Mouse (Mus musculus) embryonic facial prominence, embryonic 11.5 days (tissue): ENCODE data around the gene Pcp4l1. TPM values are rescaled to one million over a fixed set of nuclear protein-coding genes. Genes with fewer than 3 reads are reported as not detected.
"Not testable (repeated sequence)": the region's sequence is repeated elsewhere in the genome, so short reads cannot be mapped to it uniquely, and the experiment has no call there.

Experiments used
- ATAC-seq: fragments of 200-750 bp; cut with Nextera tagmentation; replicated peaks from 2 replicates; pipeline ENCODE4 v1.8.0; 2017; ENCODE audit warnings: low read depth; ENCODE audit not compliant: insufficient number of reproducible peaks, low FRiP score, low TSS enrichment
- DNase-seq: peaks from one replicate; pipeline ENCODE4 v3.0.0-alpha.2; 2015; ENCODE audit warnings: low spot score
- H3K27ac ChIP-seq: fragments of 300-500 bp; sonication (generic); replicated peaks from 2 replicates; pipeline ENCODE4 v1.5.1; 2014; ENCODE audit warnings: mild to moderate bottlenecking, low read depth, low read length, control low read depth
- H3K27me3 ChIP-seq: fragments of 300-500 bp; sonication (generic); 2 replicates; pipeline ENCODE4 v1.6.1; 2014; ENCODE audit warnings: mild to moderate bottlenecking, low read length, moderate library complexity, mixed read lengths; ENCODE audit not compliant: control insufficient read depth, insufficient read depth
- H3K36me3 ChIP-seq: fragments of 300-500 bp; sonication (generic); replicated peaks from 2 replicates; pipeline ENCODE4 v1.6.1; 2014; ENCODE audit warnings: low read depth, mild to moderate bottlenecking, low read length, moderate library complexity, mixed read lengths; ENCODE audit not compliant: control insufficient read depth, insufficient read depth
- H3K4me1 ChIP-seq: fragments of 300-500 bp; sonication (generic); 2 replicates; pipeline ENCODE4 v1.6.1; 2014; ENCODE audit warnings: low read length, mixed read lengths; ENCODE audit not compliant: control insufficient read depth, insufficient read depth
- H3K4me2 ChIP-seq: fragments of 300-500 bp; sonication (generic); 2 replicates; pipeline ENCODE4 v1.6.1; 2014; ENCODE audit warnings: low read depth, mild to moderate bottlenecking, control low read depth, low read length, moderate library complexity
- H3K4me3 ChIP-seq: fragments of 300-500 bp; sonication (generic); 2 replicates; pipeline ENCODE4 v1.5.1; 2014; ENCODE audit warnings: low read depth, low read length, control low read depth
- H3K9ac ChIP-seq: fragments of 300-500 bp; sonication (generic); replicated peaks from 2 replicates; pipeline ENCODE4 v1.6.1; 2014; ENCODE audit warnings: mild to moderate bottlenecking, control low read depth, low read length
- H3K9me3 ChIP-seq: fragments of 300-500 bp; sonication (generic); replicated peaks from 2 replicates; pipeline ENCODE4 v1.6.1; 2016; ENCODE audit warnings: mild to moderate bottlenecking, low read length, inconsistent platforms, mixed read lengths; ENCODE audit not compliant: control insufficient read depth
- WGBS: fragments of 180-500 bp; shearing (Covaris S2); extraction: QIAGEN DNeasy Blood & Tissue Kit; methylation state at CpG from one replicate; pipeline ENCODE4 v1.1.7; 2014; 5-methylcytosine and 5-hydroxymethylcytosine counted together
- polyA plus RNA-seq: library from polyadenylated mRNA; unstranded; fragments of >200 nt; fragmentation: Nextera tagmentation; extraction: Ambion mirVana; gene quantifications from 2 replicates; pipeline ENCODE4 v1.2.1, GENCODE M21; 2014

The Pcp4l1 gene
- polyA plus RNA-seq, result 13.5 and 15.6 TPM in 2 replicates

DNA sequence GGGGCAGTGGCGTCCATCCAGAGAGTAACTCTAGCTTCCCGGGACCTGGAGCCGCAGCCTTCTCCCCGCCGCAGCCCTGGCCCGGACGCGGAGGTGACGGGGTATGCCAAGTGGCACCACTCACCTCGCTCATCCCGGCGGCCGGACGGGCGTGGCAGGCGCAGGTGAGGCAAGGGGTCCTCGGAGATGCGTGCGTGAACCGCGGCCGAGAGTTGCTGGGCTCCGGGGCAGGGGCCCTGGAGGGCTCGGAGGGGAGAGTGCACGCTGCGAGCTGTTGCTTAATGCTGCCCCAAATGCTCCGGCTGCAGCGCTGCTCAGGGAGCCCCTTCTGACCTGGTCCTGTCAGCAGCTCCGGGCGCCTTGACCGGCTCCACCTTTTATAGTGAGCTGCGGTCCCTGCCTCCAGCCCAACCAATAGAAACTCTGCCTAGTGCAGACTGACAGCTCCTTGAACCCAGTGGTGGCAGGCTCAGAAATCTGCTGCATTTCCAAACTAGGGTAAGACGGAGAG is at the start of gene Pcp4l1:
Pcp4l1 (minus strand) TSS at position 382 of the 511 bp plus-strand sequence.
- no peak within 1 kb of the TSS for H3K27ac ChIP-seq
- H3K9me3 ChIP-seq, result no peaks in the 10 kb centered on the region
- DNase-seq (peak; percentile 76), ATAC-seq (peak; percentile 70; the same call in 1 of the 2 replicates)
- H3K4me3 ChIP-seq, result peak within 1 kb of the TSS; percentile 54
- H3K36me3 ChIP-seq, result no peaks in the 10 kb centered on the region
- H3K4me2 ChIP-seq, result peak within 1 kb of the TSS; percentile 97
- H3K27me3 ChIP-seq, result peaks cover 36% of the 10 kb centered on the region
- 0% methylated on average over 33 of the region's 33 CpGs for WGBS
- H3K4me1 ChIP-seq, result peaks cover 7% of the 10 kb centered on the region
- H3K9ac ChIP-seq, result peak within 1 kb of the TSS; percentile 32

- ATAC-seq, result no peak
- DNase-seq, result no peak
- Histone ChIP-seq H3K27ac (no peak overlapping the region), H3K9me3 (no peaks in the 10 kb centered on the region), H3K4me1 (peaks cover 2% of the 10 kb centered on the region; the same call in 1 of the 2 replicates), H3K27me3 (no peaks in the 10 kb centered on the region), H3K36me3 (no peaks in the 10 kb centered on the region; the same call in 1 of the 2 replicates), H3K4me2 (no peak overlapping the region), H3K9ac (no peak overlapping the region), H3K4me3 (no peak overlapping the region)
- WGBS, result 86% methylated on average over 8 of the region's 8 CpGs
Measured at GRCm38 (mm10) chr1:171245353-171245752, 49.3 kb upstream of the Pcp4l1 start.

GRCm38 (mm10) chr1:171241952-171242351 is 45.9 kb upstream of the Pcp4l1 start:
- not testable (repeated sequence) for H3K4me2 ChIP-seq, H3K4me3 ChIP-seq, H3K9me3 ChIP-seq, H3K27me3 ChIP-seq, H3K4me1 ChIP-seq, ATAC-seq, H3K27ac ChIP-seq, H3K9ac ChIP-seq, DNase-seq, H3K36me3 ChIP-seq
- WGBS, result 88% methylated on average over 12 of the region's 12 CpGs

GRCm38 (mm10) chr1:171240911-171241310 is 44.8 kb upstream of the Pcp4l1 start:
- H3K4me2 ChIP-seq, result no peak overlapping the region
- DNase-seq (no peak), ATAC-seq (no peak)
- 85% methylated on average over 10 of the region's 10 CpGs for WGBS
- no peak overlapping the region for H3K27ac ChIP-seq
- H3K36me3 ChIP-seq, result peaks cover 7% of the 10 kb centered on the region; the same call in 1 of the 2 replicates
- H3K4me1 ChIP-seq, result no peaks in the 10 kb centered on the region
- H3K9ac ChIP-seq, result no peak overlapping the region
- H3K27me3 ChIP-seq, result no peaks in the 10 kb centered on the region
- H3K9me3 ChIP-seq, result no peaks in the 10 kb centered on the region
- no peak overlapping the region for H3K4me3 ChIP-seq

DNA sequence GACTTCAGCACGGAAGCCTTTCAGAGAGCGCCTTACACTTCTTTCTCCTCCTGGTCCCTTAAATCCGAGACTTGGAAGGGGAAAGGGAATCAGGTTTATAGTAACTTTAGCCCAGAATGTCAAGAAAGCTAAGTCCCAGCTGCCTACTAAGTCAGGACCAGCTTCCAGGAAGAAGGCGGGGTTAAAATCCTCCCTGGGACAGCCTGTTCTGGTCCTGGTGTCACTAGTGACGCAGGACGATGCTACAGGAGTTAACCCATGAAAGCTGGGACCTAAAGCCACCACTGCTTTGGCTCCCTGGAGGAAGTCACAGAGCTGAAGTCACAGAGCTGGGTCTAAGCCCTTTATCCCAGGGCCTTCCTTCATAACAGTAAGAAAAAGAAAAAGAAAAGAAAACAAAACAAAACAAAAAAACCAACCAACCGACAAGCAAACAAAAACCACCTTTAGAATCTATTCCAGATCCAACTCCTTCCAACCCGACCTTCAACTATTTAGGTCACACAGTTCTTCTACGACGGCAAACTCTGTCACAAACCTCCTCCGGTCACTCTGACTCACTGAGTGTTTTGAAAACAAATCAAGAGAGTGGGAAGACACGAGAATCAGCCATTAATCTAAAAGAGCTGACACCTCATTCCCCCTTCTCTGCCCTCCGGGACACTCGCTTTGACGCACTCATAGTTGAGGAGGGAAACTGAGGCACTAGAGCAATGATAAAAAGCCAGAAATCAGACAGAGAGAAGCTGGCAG is 44.1 kb upstream of the Pcp4l1 start:
- Histone ChIP-seq H3K4me1 (no peaks in the 10 kb centered on the region), H3K9me3 (no peaks in the 10 kb centered on the region), H3K27me3 (no peaks in the 10 kb centered on the region), H3K4me2 (no peak overlapping the region), H3K9ac (no peak overlapping the region), H3K36me3 (peaks cover 12% of the 10 kb centered on the region; the same call in 1 of the 2 replicates), H3K27ac (no peak overlapping the region), H3K4me3 (no peak overlapping the region)
- DNase-seq (no peak), ATAC-seq (no peak)
- WGBS, result 75% methylated on average over 15 of the region's 15 CpGs

- H3K4me2 ChIP-seq, result no peak overlapping the region
- 69% methylated on average over 14 of the region's 14 CpGs for WGBS
- no peaks in the 10 kb centered on the region for H3K4me1 ChIP-seq
- no peak overlapping the region for H3K27ac ChIP-seq
- no peak for ATAC-seq
- H3K27me3 ChIP-seq, result no peaks in the 10 kb centered on the region
- no peak overlapping the region for H3K4me3 ChIP-seq
- H3K9ac ChIP-seq, result no peak overlapping the region
- DNase-seq, result peak; percentile 67
- H3K36me3 ChIP-seq, result peaks cover 20% of the 10 kb centered on the region; the same call in 1 of the 2 replicates
- H3K9me3 ChIP-seq, result no peaks in the 10 kb centered on the region
Measured at GRCm38 (mm10) chr1:171238463-171238862, 42.4 kb upstream of the Pcp4l1 start.

DNA sequence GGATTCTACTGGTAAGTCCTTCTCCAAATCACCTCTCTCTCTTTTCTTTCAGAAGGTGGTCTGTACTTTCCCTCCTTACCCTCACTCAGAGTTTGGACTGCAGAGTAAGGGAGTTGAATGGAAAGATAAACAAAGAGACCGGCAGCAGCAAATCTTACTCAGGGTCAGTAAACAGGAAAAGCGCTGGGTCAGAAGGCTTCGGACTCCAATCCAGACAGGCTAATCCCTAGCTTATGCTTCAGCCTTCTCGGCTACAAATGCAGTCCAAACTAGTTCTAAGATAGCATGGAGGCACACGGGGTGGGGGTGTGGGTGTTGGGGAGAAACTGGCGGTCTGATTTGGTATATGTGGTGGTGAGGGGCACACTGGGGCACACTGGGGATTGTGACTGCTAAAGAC is 41.4 kb upstream of the Pcp4l1 start:
- Histone ChIP-seq H3K27me3 (no peaks in the 10 kb centered on the region), H3K9ac (no peak overlapping the region), H3K4me1 (no peaks in the 10 kb centered on the region), H3K4me3 (no peak overlapping the region), H3K9me3 (no peaks in the 10 kb centered on the region), H3K4me2 (no peak overlapping the region), H3K27ac (no peak overlapping the region), H3K36me3 (peaks cover 20% of the 10 kb centered on the region; the same call in 1 of the 2 replicates)
- WGBS, result 89% methylated on average over 6 of the region's 6 CpGs
- DNase-seq, result no peak
- ATAC-seq, result no peak

DNA sequence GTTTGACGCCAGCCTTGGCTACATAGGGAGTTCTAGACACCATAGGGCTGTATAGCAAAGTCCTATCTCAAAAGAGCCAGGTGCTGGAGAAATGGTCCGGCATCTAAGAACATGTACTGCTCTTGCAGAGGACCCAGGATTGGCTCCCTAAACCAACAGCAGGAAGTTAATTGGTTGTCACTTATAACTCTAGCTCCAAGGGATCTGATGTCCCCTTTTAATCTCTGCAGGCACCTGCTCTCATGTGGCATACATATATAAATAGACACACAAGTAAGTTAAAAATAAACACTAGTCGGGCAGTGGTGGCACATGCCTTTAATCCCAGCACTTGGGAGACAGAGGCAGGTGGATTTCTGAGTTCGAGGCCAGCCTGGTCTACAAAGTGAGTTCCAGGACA is 39.7 kb upstream of the Pcp4l1 start:
- 88% methylated on average over 3 of the region's 4 CpGs for WGBS
- peaks cover 20% of the 10 kb centered on the region; the same call in 1 of the 2 replicates for H3K36me3 ChIP-seq
- no peaks in the 10 kb centered on the region for H3K9me3 ChIP-seq
- H3K4me2 ChIP-seq, result no peak overlapping the region
- H3K9ac ChIP-seq, result no peak overlapping the region
- no peak for DNase-seq
- no peak overlapping the region for H3K4me3 ChIP-seq
- H3K27me3 ChIP-seq, result no peaks in the 10 kb centered on the region
- H3K4me1 ChIP-seq, result no peaks in the 10 kb centered on the region
- no peak for ATAC-seq
- H3K27ac ChIP-seq, result no peak overlapping the region
